Mouse (Mus musculus): ENCODE measurements at regions not wholly inside any gene's neighbourhood (a gene's known extent, or its start where the extent isn't known, plus 50 kb on each side); places are given as distances from the start of the nearest gene placed in this dataset.

- TF ChIP-seq CTCF (IDR thresholded peaks at IDR 0.05; ENCODE audit: control insufficient read depth, insufficient read depth, insufficient replicate concordance, low read depth, low read length) (no peak), POLR2A (IDR thresholded peaks at IDR 0.05; ENCODE audit: control insufficient read depth, low read depth, low read length) (no peak)
Measured at GRCm38 (mm10) chr8:87349781-87350181, 122.6 kb downstream of the Cbln1 start.
